Mouse (Mus musculus) thymus, postnatal 10 days (tissue): Measurements from ENCODE around the gene Exog.

Source experiments
- DNase-seq, 2 experiments: peaks; one replicate each; pipeline ENCODE4 v3.0.0; 2021; ENCODE audit warnings: low spot score in 2 of 2

The Exog gene

GRCm38 (mm10) chr9:119460410-119460809 is 15.7 kb downstream of the Exog start:
- DNase-seq = peak; percentile 65 to 80

- peak; percentile 80 to 90 for DNase-seq
Observed at GRCm38 (mm10) chr9:119465056-119465455, 20.3 kb downstream of the Exog start.

DNA sequence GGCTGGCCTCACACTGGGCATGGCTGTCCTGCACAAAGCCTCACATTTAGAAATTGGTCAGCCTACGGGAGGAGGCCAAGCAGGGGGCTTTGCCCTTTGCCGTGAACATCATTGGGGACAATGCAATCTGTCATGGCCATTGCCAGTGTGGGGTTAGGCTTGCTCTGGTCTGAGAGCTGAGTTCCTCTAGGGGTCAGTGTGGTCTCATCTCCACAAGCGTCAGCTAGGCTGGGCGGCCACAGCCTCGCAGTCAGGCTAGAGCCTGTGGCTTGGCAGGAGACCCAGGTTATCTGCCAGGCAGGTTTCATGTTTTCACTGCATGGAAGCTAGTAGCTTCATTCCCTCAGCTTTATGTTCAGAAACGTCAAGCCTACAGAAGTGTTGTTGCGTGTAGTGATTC is 20.9 kb downstream of the Exog start:
- peak in 1 of 2 experiments; percentile 39 for DNase-seq

- no peak for DNase-seq
Observed at GRCm38 (mm10) chr9:119469691-119470353, 25.1 kb downstream of the Exog start.

DNA sequence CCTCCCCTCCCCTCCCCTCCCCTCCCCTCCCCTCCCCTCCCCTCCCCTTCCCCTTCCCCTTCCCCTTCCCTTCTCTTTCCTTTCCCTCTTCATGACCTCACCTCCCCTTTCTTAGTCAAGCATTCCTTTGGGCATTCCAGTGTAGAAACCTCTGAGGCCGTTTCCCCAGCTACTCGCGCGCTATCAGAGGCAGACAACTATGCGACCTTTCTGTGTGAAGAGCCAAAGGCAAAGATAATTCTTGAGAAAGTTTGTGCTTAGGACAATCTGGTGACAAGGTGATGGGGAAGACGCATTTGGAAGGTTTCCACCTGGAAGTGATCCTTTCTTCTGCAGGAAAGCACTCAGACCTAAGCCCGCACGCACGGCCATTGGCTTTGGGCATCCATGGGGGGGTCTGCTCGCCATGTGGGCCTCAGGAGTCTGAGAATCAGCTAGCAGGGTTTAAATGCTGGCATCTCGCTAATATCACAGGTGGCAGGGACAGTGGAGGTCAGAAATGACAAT is 27.7 kb downstream of the Exog start:
- DNase-seq = no peak

- no peak for DNase-seq
Observed at GRCm38 (mm10) chr9:119473011-119473410, 28.3 kb downstream of the Exog start.

DNA sequence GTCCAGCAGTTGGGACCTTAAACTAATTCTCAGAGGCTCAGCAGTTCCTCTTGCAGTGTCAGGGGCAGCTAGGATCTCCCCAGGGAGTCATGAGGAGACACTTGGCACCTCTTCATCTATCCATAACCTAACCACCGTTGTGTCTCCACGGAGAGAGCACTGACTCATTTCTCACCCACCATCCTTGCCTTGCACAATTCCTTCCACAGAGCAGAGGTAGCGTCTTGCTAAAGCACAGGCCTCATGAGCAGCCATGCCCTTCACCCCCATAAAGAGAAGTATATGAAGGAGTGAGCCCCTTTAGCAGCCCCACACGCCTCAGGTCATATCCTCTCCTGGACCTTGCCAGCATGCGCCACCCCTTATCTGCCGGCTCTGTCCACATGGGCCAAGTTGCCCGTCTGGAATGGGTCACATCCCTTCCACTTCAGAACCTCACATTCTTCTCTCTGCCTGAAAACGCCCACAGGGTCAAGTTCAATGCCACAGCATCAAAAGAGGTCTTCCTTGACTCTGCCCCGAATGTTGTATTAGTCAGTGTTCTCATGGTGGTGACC is 28.9 kb downstream of the Exog start:
- DNase-seq = no peak

DNA sequence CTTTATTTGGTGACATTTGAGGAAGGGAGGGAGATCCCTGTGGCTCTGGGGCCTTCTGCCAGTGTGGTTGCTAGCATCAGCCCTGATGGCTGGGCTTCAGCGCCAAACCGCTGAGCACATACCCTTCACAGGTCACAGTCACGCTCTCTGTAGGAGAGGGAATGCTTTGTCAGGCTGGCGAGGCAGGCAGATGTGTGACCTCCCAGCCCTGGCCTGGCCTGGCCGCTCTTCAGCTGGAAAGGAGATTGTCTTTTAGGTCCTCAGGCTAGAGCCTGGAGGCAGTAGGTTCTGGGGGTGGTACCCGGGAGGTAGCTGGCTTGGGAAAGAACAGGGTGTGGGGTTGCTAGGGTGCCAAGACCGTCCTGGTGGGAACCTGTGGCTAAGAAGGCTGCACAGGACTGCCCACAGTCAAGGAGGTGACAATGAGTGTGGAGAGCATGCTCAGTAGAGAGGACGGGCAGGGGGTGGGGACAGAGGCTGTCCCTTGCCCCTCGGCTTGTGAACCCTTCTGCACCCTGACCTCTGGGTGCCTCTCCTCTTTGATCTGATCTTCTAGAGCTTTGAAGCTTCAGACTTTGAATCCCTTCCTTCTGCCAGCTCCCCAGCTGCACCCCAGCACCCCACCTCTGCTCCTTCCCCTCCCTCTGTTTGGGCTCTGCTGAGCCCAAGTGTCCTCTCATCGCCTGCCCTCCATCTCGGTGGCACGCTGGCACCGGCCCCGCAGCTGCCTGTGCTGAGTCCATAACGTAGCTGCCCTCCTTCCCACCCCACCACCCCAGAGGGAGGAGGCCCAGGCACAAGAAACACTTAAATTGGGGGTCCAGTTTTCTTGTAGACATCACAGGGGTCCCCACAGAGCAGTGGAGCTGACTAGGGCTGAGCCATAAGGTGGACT is 30.2 kb downstream of the Exog start:
- DNase-seq = no peak

DNA sequence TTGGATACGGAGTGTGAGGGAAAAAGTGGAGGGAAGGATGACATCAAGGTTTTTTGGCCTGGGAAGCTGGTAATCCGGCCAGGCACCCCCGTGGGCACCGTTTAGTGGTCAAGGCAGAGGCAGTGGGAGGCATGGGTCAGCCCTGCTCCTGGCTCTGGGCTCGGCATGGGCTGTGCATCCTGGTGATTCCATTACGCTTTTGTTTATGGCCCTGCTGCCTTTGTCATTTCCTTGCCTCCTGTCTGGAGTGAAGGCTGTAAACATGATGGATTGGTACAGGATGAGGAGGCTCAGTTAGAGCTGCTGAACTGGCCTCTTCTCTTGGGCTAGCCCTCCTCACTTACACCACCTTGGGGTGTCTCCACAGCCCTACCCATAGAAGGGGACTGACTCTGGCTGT is 33.0 kb downstream of the Exog start:
- no peak for DNase-seq

DNA sequence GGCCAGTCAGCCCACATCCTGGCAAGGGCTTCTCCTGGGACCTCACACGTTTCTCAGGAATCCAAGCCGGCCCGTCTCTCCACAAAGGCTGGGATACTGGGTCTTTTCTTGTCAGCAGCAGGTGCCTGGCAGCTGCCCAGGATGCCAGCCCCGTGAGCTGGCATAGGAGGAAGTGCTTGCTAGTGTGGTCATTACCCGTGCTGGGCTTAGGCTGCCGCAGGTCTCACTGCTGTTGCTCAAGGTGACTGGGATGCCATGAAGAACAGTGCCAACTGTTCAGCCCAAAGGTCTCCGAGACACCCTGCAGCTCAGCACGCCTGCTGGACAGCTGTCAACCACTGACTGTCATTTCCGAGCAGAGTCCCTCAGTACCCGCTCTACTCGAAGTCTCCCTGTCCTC is 33.6 kb downstream of the Exog start:
- no peak for DNase-seq

- DNase-seq = no peak
Observed at GRCm38 (mm10) chr9:119479297-119479696, 34.6 kb downstream of the Exog start.

DNA sequence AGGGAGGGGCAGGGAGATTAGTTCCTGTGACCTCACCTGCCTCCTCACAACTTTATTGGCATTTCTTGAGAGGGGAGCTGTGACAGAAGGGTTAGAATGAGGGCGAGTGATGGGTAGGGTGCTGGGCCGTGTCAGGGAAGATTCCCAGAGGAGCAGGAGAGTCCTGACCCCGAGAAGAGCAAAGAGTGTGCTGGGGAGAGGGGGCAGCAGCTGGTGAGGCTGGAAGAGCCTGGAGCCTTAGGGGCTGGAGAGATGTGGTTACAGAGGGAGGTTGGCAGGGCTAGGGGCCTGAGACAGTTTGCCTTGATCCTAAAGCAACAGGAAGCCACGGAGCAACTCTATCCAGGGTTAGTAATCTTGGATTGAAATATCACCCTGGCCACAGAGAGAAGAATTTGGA is 36.9 kb downstream of the Exog start:
- no peak for DNase-seq

DNA sequence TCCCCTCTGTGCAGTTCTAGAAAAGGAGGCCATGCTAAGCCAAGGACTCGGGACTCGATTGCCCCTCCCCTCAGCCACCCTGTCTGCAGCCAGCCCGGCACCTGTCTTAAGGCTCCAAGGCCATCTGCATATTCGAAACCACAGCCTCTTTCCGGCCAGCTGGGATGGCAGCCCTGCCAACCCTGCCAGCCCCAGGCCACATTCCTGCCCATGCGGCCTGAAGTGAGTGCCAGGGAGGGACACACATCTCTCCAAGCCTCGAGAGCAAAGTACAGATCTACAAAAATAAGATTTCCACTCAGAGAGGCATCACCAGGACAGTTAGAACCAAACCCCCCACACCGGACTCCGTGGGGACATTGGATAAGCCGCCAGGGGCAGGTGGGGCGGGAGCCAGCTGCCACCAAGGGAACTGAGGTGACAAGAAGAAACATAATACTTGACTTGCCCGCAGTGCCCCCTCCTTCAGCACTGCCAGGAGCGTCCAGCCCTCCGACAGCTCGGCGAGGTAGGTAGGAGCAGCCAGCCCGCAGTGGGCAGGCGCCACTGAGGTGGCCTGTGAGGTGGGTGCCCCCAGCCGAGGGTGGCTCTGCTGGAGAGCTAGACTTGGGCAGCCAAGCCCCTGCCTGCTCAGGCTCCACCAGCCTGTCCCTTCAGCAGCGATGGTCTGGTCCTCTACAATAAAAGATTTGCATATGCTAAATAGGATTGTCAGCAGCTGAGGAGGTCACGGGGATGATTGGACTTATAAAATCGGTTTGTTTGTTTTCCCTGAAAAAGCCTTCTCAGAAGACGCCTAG is 39.0 kb downstream of the Exog start:
- DNase-seq = peak; percentile 40 to 45

DNA sequence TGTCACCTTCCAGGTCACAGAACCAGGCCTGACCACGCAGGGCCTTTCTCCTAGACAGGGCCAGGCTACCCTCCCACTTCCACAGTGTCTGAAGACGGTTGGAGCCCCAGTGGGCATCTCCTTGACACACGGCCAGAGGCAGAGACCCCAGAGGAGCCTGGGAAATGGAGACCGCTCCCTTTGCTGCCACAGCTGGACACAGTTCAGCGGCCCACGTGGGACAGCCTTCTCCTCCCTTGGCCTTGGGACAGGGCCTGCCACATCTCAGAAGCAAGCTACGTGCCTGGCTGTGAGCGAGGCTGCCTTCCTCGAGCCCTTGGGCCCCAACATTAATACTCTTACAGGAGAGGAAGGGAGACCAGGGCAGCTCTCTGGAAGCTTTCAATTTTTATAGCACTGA is 39.7 kb downstream of the Exog start:
- DNase-seq = no peak

DNA sequence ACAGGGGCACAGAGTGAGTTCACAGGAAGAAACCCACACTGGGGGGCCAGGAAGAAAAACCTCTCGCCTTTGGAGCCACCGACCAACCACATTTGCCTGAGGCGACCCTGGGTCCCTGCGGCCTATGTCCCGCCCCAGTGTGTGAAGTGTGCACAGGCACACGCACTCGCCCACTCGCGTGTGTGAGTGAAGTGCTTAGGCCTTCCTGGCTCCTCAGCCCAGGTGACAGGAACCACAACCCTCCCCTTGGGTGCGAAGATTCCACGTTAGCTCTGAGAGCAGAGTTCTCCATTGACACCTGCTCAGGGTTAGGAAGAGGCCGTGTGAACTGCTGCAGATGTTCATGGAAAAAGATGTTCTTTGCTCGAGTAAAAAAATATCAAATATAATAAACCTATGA is 40.1 kb downstream of the Exog start:
- DNase-seq = no peak

DNA sequence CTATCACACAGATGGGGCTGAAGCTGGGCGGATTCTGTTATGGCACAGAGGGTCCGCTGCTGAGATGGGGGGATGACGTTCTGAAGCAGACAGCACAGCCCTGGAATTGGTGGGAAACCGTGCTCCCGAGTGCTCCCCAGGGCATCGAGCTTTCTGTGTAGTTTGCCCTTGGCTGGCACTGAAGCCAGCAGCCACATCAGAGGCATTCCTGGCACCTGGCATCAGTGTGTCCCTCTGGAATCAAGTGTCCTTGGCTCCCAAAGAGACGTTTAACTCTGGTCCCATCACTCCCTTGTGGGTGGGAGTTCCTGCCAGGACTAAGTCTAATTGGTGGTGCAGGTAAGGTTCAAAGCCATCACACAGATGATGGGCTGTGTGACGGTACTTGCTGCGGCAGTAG is 51.6 kb downstream of the Exog start:
- no peak for DNase-seq

DNA sequence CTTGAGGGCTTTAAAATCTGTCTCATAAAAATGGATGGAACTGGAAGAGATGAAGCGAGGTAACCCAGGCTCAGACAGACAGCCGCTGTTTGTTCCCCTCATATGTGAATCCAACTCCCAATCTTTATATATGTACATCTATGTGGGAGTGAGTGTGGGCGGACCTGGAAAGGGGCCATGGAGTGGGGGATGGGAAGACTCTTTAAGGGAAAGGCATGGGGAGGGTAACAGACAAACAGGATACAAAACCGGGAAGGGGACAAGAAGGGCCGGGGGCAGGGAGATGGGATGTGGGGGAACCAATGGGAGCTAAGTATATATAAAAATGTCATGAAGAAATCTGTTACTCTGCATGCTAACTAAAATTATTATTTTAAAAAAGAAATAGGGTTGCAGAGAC is 52.2 kb downstream of the Exog start:
- no peak for DNase-seq

DNA sequence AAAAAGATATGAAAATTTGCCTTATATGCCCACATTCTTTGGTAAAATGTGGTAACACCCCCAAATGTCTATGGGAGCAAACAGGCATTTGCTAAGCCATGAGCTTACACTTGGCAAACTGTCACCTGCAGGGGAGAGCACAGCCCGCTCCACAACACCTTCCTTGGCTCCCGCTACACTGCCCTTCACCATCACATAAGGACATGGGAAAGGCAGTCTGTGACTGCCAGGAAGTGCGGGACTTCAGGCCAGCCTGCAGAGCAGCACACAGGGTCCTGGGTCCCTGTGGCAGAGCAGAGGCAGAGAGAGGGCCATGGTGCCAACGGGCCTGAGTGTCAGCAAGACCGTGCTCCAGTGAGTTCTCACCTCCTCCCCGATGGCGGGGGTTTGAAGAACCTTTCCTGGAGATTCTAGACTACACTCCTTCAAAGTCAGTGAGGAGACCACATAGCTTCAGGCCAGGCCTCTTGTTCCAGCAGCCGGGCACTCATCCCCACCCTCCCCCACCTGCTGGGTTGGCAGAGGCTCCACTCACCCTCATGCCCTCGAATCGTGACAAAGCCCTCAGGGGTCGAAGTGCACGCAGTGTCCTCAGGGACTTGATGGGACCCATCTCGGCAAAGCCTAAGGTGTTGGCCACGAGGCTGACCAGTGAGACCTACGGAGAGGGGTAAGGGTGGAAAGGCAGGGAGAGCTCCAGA is 53.0 kb downstream of the Exog start:
- DNase-seq = no peak

DNA sequence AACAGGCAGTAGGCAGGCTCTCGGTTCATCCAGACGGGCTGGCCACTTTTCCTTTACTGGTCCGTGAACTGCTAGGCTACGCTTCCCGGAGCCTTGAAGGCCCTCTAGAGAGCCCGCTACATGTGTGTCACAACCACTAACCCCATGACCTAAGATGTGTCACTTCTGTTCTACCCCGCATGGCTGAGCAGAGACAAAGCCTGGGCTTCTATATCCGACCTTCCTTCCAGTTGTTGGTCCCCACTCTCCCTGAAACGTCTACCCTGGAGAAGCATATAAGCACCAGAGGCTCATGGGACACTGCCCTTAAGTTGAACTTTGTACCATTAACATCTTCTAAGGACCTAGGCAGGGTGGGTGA is 53.5 kb downstream of the Exog start:
- no peak for DNase-seq

- DNase-seq = no peak
Observed at GRCm38 (mm10) chr9:119498885-119499284, 54.1 kb downstream of the Exog start.

GRCm38 (mm10) chr9:119503613-119504012 is 58.9 kb downstream of the Exog start:
- DNase-seq = no peak
